ENCODE assay signal across 9 mouse cellular contexts in genomic region chr1:176712436-176712835, GRCm38 (mm10).
DNase-seq lines count a peak whose midpoint lies in the region; ATAC-seq and TF ChIP-seq lines count a peak whose summit lies in the region.
"Had no signal": no experiment of that assay in that cellular context is flagged by ENCODE, and none has a peak within 500 bp of the region (broad histone marks: within the 10 kb centered on the region; RNA-seq: fewer than 3 reads in every experiment).

No protein-coding gene starts in this region.

- no peak overlapping the region for H3K4me2 ChIP-seq in heart, embryonic 12.5 days
- no peak overlapping the region for H3K4me2 ChIP-seq in kidney, postnatal 0 days (ENCODE audit: low read length)
- H3K4me2 ChIP-seq: limb, embryonic 15.5 days had no signal

- H3K27me3 ChIP-seq in heart, embryonic 12.5 days (replicated peaks) = no peaks in the 10 kb centered on the region
- no peaks in the 10 kb centered on the region for H3K27me3 ChIP-seq in kidney, postnatal 0 days (ENCODE audit: insufficient read depth, low read length)
- H3K27me3 ChIP-seq: limb, embryonic 15.5 days had no signal

- 34% methylated on average over 2 of the region's 2 CpGs for WGBS in heart, embryonic 12.5 days
- WGBS in kidney, postnatal 0 days = 36% methylated on average over 2 of the region's 2 CpGs

- H3K4me1 ChIP-seq in heart, embryonic 12.5 days (replicated peaks) = no peaks in the 10 kb centered on the region
- H3K4me1 ChIP-seq in kidney, postnatal 0 days (replicated peaks; ENCODE audit: insufficient read depth, low read length) = no peaks in the 10 kb centered on the region
- H3K4me1 ChIP-seq: limb, embryonic 15.5 days had no signal

- no peak overlapping the region for H3K9ac ChIP-seq in heart, embryonic 12.5 days
- no peak overlapping the region for H3K9ac ChIP-seq in kidney, postnatal 0 days (ENCODE audit: low read depth, low read length)
- H3K9ac ChIP-seq: limb, embryonic 15.5 days had no signal

- H3K36me3 ChIP-seq in heart, embryonic 12.5 days = no peaks in the 10 kb centered on the region
- H3K36me3 ChIP-seq in kidney, postnatal 0 days (ENCODE audit: insufficient read depth, low read length) = no peaks in the 10 kb centered on the region
- H3K36me3 ChIP-seq: limb, embryonic 15.5 days had no signal

- ATAC-seq in heart, embryonic 12.5 days (ENCODE audit: insufficient number of reproducible peaks, low FRiP score) = no peak
- ATAC-seq in kidney, postnatal 0 days (replicated peaks; ENCODE audit: low FRiP score, low read depth) = 0 out of 2 replicates have a peak, but pooled peaks have one; percentile 13

- TF ChIP-seq CTCF in kidney, postnatal 0 days (IDR thresholded peaks at IDR 0.05; ENCODE audit: low read depth) = peak; percentile 77

- no peaks in the 10 kb centered on the region for H3K9me3 ChIP-seq in heart, embryonic 12.5 days (replicated peaks)
- H3K9me3 ChIP-seq in kidney, postnatal 0 days (replicated peaks; ENCODE audit: low read length) = no peaks in the 10 kb centered on the region
- H3K9me3 ChIP-seq: limb, embryonic 15.5 days had no signal

- no peak overlapping the region for H3K27ac ChIP-seq in heart, embryonic 12.5 days (ENCODE audit: poor library complexity, severe bottlenecking)
- H3K27ac ChIP-seq in kidney, postnatal 0 days = no peak overlapping the region
- H3K27ac ChIP-seq: limb, embryonic 15.5 days had no signal

- peak; percentile 40 for DNase-seq in heart, adult 11 months
- peak; percentile 24 to 31 for DNase-seq in right cerebral cortex, adult 2 months (ENCODE audit: low spot score in 2 of 2)
- no peak for DNase-seq in right cerebral cortex, postnatal 36 days (ENCODE audit: low spot score in 2 of 2)
- peak; percentile 40 for DNase-seq in c-Kit-positive CD71-positive TER-119-positive erythroid progenitor cells, embryonic 14.5 days (ENCODE audit: low spot score)
- peak; percentile 75 for DNase-seq in kidney, postnatal 0 days (ENCODE audit: low spot score)
- DNase-seq in spleen, postnatal 36 days (ENCODE audit: low spot score in 2 of 2) = peak; percentile 34 to 49
- no peak for DNase-seq in gastrocnemius, adult 8-10 months (ENCODE audit: low spot score in 2 of 2)

- no peak overlapping the region for H3K4me3 ChIP-seq in heart, embryonic 12.5 days
- H3K4me3 ChIP-seq in kidney, postnatal 0 days (replicated peaks; ENCODE audit: low read depth, low read length) = no peak overlapping the region
- H3K4me3 ChIP-seq: limb, embryonic 15.5 days had no signal

Comparison
In these comparisons a context has a peak if more than half of its experiments do, and no peak if none do; other contexts are left out.
1. DNase-seq: peak in heart, adult 11 months (single experiment), right cerebral cortex, adult 2 months (2 of 2), c-Kit-positive CD71-positive TER-119-positive erythroid progenitor cells, embryonic 14.5 days (single experiment), kidney, postnatal 0 days (single experiment) and spleen, postnatal 36 days (2 of 2); none in right cerebral cortex, postnatal 36 days (0 of 2) and gastrocnemius, adult 8-10 months (0 of 2).